Mouse (Mus musculus): ENCODE measurements around the gene Hoxa13. TPM values are rescaled to one million over a fixed set of nuclear protein-coding genes. Genes with fewer than 3 reads are reported as not detected.

Hoxa13 gene
- polyA plus RNA-seq, 1 experiment from 2014 or later = not detected

DNA sequence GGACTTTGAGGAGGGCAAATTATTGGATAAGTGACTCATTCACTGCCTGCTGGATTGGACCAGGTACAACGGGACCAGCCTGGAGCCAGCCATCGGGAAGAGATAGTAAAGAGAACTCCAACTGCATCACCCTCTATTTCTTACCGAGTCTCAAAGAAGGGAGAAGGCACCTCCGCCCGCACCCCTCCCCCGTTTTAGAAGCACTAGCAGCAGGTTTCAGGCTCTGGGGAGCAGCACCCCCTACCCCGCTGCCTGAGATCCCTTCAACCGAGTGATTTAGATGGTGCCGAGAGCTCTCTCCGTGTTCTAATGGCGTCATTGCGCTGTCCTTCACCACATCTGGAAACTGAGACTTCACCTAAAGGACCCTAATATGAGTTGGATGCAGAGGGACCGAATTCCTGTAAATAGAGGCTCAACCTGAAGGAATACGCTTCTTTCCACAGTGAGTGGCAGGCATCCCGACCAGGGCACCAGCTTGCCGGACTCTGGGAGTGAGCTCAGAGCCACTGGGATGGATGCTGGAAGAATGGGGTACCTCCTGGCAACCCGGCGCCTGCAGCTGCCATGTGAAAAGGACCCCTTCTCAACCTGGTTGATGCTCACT, 4.7 kb upstream of the Hoxa13 start:
- Histone ChIP-seq H3K4me1 (replicated peaks; ENCODE audit: control insufficient read depth, insufficient read depth, low read length) (peaks cover 6% of the 10 kb centered on the region), H3K9ac (replicated peaks; ENCODE audit: low read depth, low read length) (no peak overlapping the region), H3K4me2 (ENCODE audit: low read length) (no peak overlapping the region), H3K9me3 (ENCODE audit: control insufficient read depth, low read length) (no peaks in the 10 kb centered on the region), H3K27me3 (replicated peaks; ENCODE audit: control insufficient read depth, insufficient read depth, low read length) (peaks cover 89% of the 10 kb centered on the region), H3K27ac (ENCODE audit: low read length) (no peak overlapping the region), H3K4me3 (replicated peaks; ENCODE audit: low read length) (no peak overlapping the region), H3K36me3 (ENCODE audit: control insufficient read depth, insufficient read depth) (no peaks in the 10 kb centered on the region)
- ATAC-seq = no peak
- under 1% methylated on average over 18 of the region's 18 CpGs for WGBS

DNA sequence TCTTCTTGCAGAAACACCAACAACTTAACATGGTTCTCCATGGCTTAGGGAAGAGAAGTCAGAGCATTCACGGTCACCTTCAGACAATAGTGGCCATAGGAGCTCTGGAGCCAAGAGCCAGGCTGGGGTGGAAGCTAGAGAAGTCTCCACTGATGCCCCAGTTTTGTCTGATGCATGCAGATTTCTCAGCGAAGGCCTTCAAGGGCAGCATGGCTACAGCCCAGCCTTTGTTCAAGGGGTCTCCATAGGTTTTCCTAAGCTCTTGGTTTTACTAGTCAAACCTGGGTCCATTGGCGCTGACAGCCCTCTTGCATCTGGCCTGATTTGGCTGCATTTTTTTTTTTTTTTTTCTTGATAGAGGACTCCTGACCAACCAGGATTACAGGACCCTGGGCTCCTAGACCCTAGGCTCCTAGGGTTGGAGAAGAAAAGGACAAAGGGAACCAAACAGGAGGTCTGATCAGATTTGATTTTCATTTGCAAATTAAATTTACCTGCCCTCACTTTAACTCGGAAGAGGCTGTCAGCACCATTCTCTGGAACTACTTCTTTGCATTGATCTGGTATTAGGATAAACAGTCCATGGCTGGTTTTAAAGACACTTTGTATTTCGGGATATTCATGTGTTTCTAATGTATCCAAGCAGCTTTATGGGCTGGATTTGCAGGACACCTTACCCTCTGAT, 3.6 kb upstream of the Hoxa13 start:
- H3K36me3 ChIP-seq (ENCODE audit: control insufficient read depth, insufficient read depth) = no peaks in the 10 kb centered on the region
- H3K4me2 ChIP-seq (ENCODE audit: low read length) = no peak overlapping the region
- H3K9me3 ChIP-seq (ENCODE audit: control insufficient read depth, low read length) = no peaks in the 10 kb centered on the region
- WGBS = under 1% methylated on average over 5 of the region's 5 CpGs
- H3K27me3 ChIP-seq (replicated peaks; ENCODE audit: control insufficient read depth, insufficient read depth, low read length) = peaks cover 86% of the 10 kb centered on the region
- H3K27ac ChIP-seq (ENCODE audit: low read length) = no peak overlapping the region
- peaks cover 12% of the 10 kb centered on the region for H3K4me1 ChIP-seq (replicated peaks; ENCODE audit: control insufficient read depth, insufficient read depth, low read length)
- H3K4me3 ChIP-seq (replicated peaks; ENCODE audit: low read length) = no peak overlapping the region
- no peak overlapping the region for H3K9ac ChIP-seq (replicated peaks; ENCODE audit: low read depth, low read length)
- no peak for ATAC-seq

DNA sequence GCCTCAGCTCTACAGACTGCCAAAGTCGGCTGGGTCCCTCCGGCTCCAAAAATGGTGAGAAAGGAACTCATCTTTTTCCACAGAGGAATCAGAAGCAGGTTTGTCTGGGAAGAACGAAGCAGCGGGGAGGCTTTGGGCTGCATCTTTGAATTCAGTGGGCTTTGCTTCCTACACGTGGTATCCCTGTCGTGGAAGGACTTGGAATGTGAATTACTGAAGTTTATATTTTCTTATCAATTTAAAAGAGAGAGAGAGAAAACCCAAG, 2.6 kb upstream of the Hoxa13 start:
- no peak for ATAC-seq
- Histone ChIP-seq H3K4me1 (replicated peaks; ENCODE audit: control insufficient read depth, insufficient read depth, low read length) (peaks cover 12% of the 10 kb centered on the region), H3K9me3 (ENCODE audit: control insufficient read depth, low read length) (no peaks in the 10 kb centered on the region), H3K36me3 (ENCODE audit: control insufficient read depth, insufficient read depth) (no peaks in the 10 kb centered on the region), H3K4me2 (ENCODE audit: low read length) (no peak overlapping the region), H3K27ac (ENCODE audit: low read length) (no peak overlapping the region), H3K4me3 (replicated peaks; ENCODE audit: low read length) (no peak overlapping the region), H3K27me3 (replicated peaks; ENCODE audit: control insufficient read depth, insufficient read depth, low read length) (peaks cover 86% of the 10 kb centered on the region), H3K9ac (replicated peaks; ENCODE audit: low read depth, low read length) (no peak overlapping the region)
- 2% methylated on average over 6 of the region's 6 CpGs for WGBS

DNA sequence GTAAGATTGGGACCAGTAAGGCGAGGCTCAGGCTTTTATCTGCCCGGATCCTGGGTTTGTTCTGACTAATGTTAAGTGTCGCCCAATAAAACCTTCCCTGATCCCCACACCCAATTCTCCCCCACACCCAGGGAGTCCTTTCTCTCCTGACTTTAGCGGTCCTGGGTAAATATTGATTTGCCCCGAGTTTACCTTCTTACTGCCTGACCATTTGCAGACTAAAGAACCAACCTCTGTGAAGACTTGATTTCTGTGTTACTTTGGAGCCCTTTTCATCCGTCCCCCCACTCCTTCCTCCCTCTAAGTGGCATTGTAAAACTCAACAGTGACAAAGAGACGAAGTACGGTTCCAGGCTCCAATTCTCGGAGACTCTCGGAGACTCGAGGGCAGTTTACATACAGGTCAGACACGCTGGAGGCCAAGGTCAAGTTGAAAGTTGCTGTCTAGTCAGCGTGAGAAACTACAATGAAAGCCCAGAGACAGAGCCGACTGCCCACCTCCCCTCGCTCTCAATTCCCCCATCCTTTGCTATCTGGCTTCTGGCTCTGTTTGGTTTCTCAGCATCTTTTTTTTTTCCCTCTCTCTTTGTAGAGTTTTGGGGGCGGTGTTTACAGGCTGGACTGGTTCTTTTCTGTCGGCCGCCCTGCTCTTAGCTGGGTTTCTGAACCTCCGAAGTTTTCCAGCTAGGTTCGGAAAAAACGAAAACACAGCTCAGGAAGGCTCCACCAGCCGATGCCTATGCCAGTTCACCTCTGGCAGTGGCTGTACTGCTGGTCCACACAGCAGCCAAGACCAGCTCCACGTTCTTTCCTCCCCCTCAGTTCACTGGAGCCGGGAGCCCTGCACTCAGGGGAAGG, 2.0 kb upstream of the Hoxa13 start:
- Histone ChIP-seq H3K4me2 (ENCODE audit: low read length) (no peak overlapping the region), H3K4me3 (replicated peaks; ENCODE audit: low read length) (no peak overlapping the region), H3K36me3 (ENCODE audit: control insufficient read depth, insufficient read depth) (no peaks in the 10 kb centered on the region), H3K27ac (ENCODE audit: low read length) (no peak overlapping the region), H3K4me1 (replicated peaks; ENCODE audit: control insufficient read depth, insufficient read depth, low read length) (peaks cover 12% of the 10 kb centered on the region), H3K9me3 (ENCODE audit: control insufficient read depth, low read length) (no peaks in the 10 kb centered on the region), H3K27me3 (replicated peaks; ENCODE audit: control insufficient read depth, insufficient read depth, low read length) (peaks cover 83% of the 10 kb centered on the region), H3K9ac (replicated peaks; ENCODE audit: low read depth, low read length) (no peak overlapping the region)
- 2% methylated on average over 24 of the region's 24 CpGs for WGBS
- no peak for ATAC-seq

DNA sequence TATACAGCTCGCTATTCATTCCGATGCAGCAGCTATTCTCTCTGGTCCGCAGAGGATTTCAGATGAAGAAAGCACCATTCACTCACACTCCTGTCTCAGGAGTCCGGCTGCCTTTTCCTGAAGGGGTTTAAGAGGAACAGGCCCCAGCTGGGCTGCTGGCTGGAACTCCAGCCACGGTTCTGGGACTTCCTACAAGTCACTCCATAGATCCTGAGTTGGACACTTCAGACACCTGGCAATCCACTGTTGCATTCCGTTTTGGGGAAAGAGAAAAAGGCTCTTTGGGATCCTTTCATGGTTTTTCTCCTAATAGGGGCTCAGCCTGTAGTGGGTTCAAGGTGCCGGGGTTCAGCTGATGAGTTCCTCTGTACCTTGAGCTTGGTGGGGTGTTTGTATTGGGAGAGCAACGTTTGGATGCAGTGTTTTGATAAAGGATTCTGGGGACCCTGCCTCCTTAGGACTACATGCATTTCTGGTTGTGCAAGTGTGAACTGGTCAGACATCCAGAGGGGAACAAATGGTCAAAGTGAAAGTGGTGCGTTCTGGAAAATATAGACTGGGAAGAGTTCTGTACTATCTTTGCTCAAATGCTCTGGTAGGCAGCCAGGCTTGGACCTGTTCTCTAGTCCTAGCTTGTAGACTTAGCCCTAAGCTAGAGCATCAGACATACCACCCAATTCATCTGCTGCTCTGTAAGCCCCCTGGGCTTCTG, 1.2 kb upstream of the Hoxa13 start:
- Histone ChIP-seq H3K4me3 (replicated peaks; ENCODE audit: low read length) (no peak overlapping the region), H3K9ac (replicated peaks; ENCODE audit: low read depth, low read length) (no peak overlapping the region), H3K36me3 (ENCODE audit: control insufficient read depth, insufficient read depth) (no peaks in the 10 kb centered on the region), H3K9me3 (ENCODE audit: control insufficient read depth, low read length) (no peaks in the 10 kb centered on the region), H3K4me2 (ENCODE audit: low read length) (no peak overlapping the region), H3K4me1 (replicated peaks; ENCODE audit: control insufficient read depth, insufficient read depth, low read length) (peaks cover 12% of the 10 kb centered on the region), H3K27me3 (replicated peaks; ENCODE audit: control insufficient read depth, insufficient read depth, low read length) (peaks cover 85% of the 10 kb centered on the region), H3K27ac (ENCODE audit: low read length) (no peak overlapping the region)
- 4% methylated on average over 9 of the region's 9 CpGs for WGBS
- ATAC-seq = no peak

DNA sequence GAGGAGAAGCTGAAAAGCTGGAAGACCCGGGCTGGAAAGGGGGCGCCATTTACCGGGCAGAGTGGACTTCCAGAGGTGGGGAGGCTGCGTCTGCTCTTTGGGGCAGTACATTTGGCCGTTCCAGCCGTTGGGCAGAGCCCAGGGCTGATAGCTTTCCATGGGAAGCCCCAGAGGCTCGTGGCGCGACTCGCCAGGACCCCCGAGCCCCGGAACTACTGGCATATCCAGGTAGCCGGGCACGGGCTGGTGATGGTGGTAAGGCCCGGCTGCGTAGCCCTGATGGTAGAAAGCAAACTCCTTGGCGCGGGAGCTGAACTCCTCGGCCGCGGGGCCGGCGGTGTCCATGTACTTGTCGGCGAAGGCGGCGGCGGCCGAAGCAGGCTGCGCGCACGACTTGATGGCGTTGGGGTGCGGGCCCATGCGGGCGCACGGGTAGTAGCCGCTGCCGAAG, 844 bp downstream of the Hoxa13 start:
- H3K4me3 ChIP-seq (replicated peaks; ENCODE audit: low read length) = peak overlapping the region; percentile 28; the same call in 1 of the 2 replicates
- WGBS = under 1% methylated on average over 39 of the region's 39 CpGs
- ATAC-seq = no peak

DNA sequence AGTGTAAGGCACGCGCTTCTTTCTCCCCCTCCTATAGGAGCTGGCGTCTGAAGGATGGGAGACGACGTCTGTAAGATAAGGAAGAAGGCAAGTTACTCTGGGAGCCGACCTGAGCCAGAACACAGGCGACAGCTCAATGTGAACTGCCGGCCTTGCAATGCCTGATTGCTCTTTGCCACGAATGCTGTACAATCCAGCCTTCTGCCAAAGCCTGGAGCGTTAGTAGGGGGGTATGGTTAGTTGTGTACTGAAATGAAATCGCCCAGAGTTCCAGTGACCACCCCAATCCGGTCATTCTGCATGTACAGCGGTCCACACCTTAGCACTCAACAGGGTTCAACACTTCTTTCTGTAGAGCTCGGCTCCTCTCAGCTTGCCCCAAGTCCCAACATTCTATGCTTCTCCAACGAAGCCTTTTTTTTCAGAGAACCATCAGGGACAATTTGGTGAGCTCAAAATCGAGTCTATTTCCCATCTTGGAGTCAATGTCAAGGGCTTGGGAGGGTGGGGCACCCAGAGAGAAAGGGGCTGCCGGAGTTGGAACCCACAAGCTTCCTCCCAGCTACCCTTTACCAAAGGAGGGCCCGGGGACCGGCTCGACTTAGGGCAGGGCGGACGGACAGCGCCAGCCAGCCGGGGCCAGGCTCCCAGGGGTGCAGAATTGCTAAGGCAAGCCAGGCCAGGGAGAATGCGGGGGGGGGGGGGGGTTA, 1.4 kb downstream of the Hoxa13 start:
- 1% methylated on average over 24 of the region's 25 CpGs for WGBS
- Histone ChIP-seq H3K9ac (replicated peaks; ENCODE audit: low read depth, low read length) (no peak overlapping the region), H3K36me3 (ENCODE audit: control insufficient read depth, insufficient read depth) (no peaks in the 10 kb centered on the region), H3K27me3 (replicated peaks; ENCODE audit: control insufficient read depth, insufficient read depth, low read length) (peaks cover 72% of the 10 kb centered on the region), H3K4me2 (ENCODE audit: low read length) (no peak overlapping the region), H3K4me1 (replicated peaks; ENCODE audit: control insufficient read depth, insufficient read depth, low read length) (peaks cover 12% of the 10 kb centered on the region), H3K9me3 (ENCODE audit: control insufficient read depth, low read length) (no peaks in the 10 kb centered on the region), H3K27ac (ENCODE audit: low read length) (no peak overlapping the region), H3K4me3 (replicated peaks; ENCODE audit: low read length) (no peak overlapping the region)
- ATAC-seq = no peak

More for the DNA sequence above, 844 bp downstream of the Hoxa13 start:
- Histone ChIP-seq H3K27me3 (replicated peaks; ENCODE audit: control insufficient read depth, insufficient read depth, low read length) (peaks cover 77% of the 10 kb centered on the region), H3K9me3 (ENCODE audit: control insufficient read depth, low read length) (no peaks in the 10 kb centered on the region), H3K4me1 (replicated peaks; ENCODE audit: control insufficient read depth, insufficient read depth, low read length) (peaks cover 12% of the 10 kb centered on the region), H3K27ac (ENCODE audit: low read length) (no peak overlapping the region), H3K9ac (replicated peaks; ENCODE audit: low read depth, low read length) (no peak overlapping the region), H3K36me3 (ENCODE audit: control insufficient read depth, insufficient read depth) (no peaks in the 10 kb centered on the region), H3K4me2 (ENCODE audit: low read length) (no peak overlapping the region)

DNA sequence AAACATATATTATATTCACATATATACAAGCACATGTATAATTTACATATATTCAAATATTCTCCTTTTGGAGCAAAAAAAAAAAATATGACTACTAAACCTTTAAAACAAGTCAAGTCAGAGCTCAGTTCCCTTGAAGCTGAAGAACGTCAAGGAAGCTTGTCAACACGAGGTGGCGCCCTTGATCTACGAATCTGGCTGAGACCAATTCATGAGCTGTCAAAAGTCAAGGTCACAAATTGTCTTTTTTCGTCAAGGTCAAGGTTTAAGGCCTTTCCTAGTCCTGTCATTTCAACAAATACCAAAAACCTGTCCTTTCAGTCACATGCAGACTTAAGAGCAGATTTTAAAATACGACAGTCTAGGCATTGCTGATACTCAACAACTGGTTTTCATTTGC, 3.7 kb downstream of the Hoxa13 start:
- H3K4me2 ChIP-seq (ENCODE audit: low read length) = no peak overlapping the region
- H3K4me1 ChIP-seq (replicated peaks; ENCODE audit: control insufficient read depth, insufficient read depth, low read length) = peaks cover 16% of the 10 kb centered on the region
- H3K27ac ChIP-seq (ENCODE audit: low read length) = no peak overlapping the region
- H3K9me3 ChIP-seq (ENCODE audit: control insufficient read depth, low read length) = no peaks in the 10 kb centered on the region
- H3K36me3 ChIP-seq (ENCODE audit: control insufficient read depth, insufficient read depth) = no peaks in the 10 kb centered on the region
- under 1% methylated on average over 6 of the region's 6 CpGs for WGBS
- H3K4me3 ChIP-seq (replicated peaks; ENCODE audit: low read length) = no peak overlapping the region
- H3K27me3 ChIP-seq (replicated peaks; ENCODE audit: control insufficient read depth, insufficient read depth, low read length) = peaks cover 72% of the 10 kb centered on the region
- H3K9ac ChIP-seq (replicated peaks; ENCODE audit: low read depth, low read length) = no peak overlapping the region
- ATAC-seq = no peak

Data from forebrain, embryonic 16.5 days (tissue).